Mouse (Mus musculus): Measurements from ENCODE around the gene Car11. TPM values are rescaled to one million over a fixed set of nuclear protein-coding genes. Genes with fewer than 3 reads are reported as not detected.

Gene Car11
- polyA plus RNA-seq, 1 experiment from 2014 or later, result 89.9 TPM

- no peak overlapping the region for H3K9ac ChIP-seq (ENCODE audit: low read depth, low read length)
- ATAC-seq, result no peak
- no peaks in the 10 kb centered on the region for H3K27me3 ChIP-seq (ENCODE audit: control insufficient read depth, insufficient read depth, low read depth, low read length)
- H3K36me3 ChIP-seq (ENCODE audit: control insufficient read depth, insufficient read depth, low read length), result peaks cover 26% of the 10 kb centered on the region
- H3K27ac ChIP-seq (ENCODE audit: low read length), result no peak overlapping the region
- no peaks in the 10 kb centered on the region for H3K9me3 ChIP-seq (replicated peaks; ENCODE audit: control insufficient read depth, low read length, poor library complexity, severe bottlenecking)
- WGBS, result 95% methylated on average over 14 of the region's 14 CpGs
- H3K4me2 ChIP-seq (ENCODE audit: low read length), result no peak overlapping the region
- H3K4me3 ChIP-seq (ENCODE audit: low read depth, low read length), result no peak overlapping the region
- H3K4me1 ChIP-seq (ENCODE audit: control insufficient read depth, insufficient read depth, low read length), result peaks cover 10% of the 10 kb centered on the region
Observed at GRCm38 (mm10) chr7:45723781-45724180, 24.1 kb downstream of the Car11 start.

DNA sequence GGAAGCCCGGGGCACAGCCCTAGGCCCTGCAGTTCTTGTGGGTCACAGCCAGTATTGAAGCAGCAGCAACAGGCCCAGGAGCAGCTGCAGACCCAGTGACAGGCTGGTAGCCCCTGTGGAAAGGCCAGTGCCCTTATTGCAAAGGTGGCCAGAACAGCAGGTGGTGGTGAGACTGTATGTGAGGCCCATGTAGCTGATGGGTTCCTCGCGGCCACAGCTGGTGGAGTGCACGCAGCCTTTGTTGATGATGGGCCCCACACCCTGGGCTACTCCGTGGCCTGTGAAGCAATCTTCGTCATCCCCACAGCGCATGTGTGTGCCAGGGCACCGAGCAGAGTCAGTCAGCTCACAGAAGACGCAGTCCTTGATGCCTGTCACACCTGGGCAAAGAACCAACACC lies 25.5 kb downstream of the Car11 start:
- ATAC-seq, result no peak
- WGBS, result 96% methylated on average over 9 of the region's 9 CpGs
- Histone ChIP-seq H3K4me3 (ENCODE audit: low read depth, low read length) (no peak overlapping the region), H3K36me3 (ENCODE audit: control insufficient read depth, insufficient read depth, low read length) (peaks cover 18% of the 10 kb centered on the region), H3K4me2 (ENCODE audit: low read length) (no peak overlapping the region), H3K27ac (ENCODE audit: low read length) (no peak overlapping the region), H3K27me3 (ENCODE audit: control insufficient read depth, insufficient read depth, low read depth, low read length) (no peaks in the 10 kb centered on the region), H3K9me3 (replicated peaks; ENCODE audit: control insufficient read depth, low read length, poor library complexity, severe bottlenecking) (no peaks in the 10 kb centered on the region), H3K4me1 (ENCODE audit: control insufficient read depth, insufficient read depth, low read length) (no peaks in the 10 kb centered on the region), H3K9ac (ENCODE audit: low read depth, low read length) (no peak overlapping the region)

GRCm38 (mm10) chr7:45725713-45726112 lies 26.1 kb downstream of the Car11 start, which contains the start of gene Spaca4:
Gene Spaca4 (minus strand): TSS chr7:45725813.
- H3K4me2 ChIP-seq (ENCODE audit: low read length), result no peak within 1 kb of the TSS
- no peak within 1 kb of the TSS for H3K4me3 ChIP-seq (ENCODE audit: low read depth, low read length)
- no peaks in the 10 kb centered on the region for H3K4me1 ChIP-seq (ENCODE audit: control insufficient read depth, insufficient read depth, low read length)
- peaks cover 16% of the 10 kb centered on the region for H3K36me3 ChIP-seq (ENCODE audit: control insufficient read depth, insufficient read depth, low read length)
- no peak for ATAC-seq
- H3K27ac ChIP-seq (ENCODE audit: low read length), result no peak within 1 kb of the TSS
- H3K27me3 ChIP-seq (ENCODE audit: control insufficient read depth, insufficient read depth, low read depth, low read length), result no peaks in the 10 kb centered on the region
- WGBS, result 91% methylated on average over 11 of the region's 11 CpGs
- no peaks in the 10 kb centered on the region for H3K9me3 ChIP-seq (replicated peaks; ENCODE audit: control insufficient read depth, low read length, poor library complexity, severe bottlenecking)
- no peak within 1 kb of the TSS for H3K9ac ChIP-seq (ENCODE audit: low read depth, low read length)

- peaks cover 12% of the 10 kb centered on the region; the same call in 1 of the 2 replicates for H3K36me3 ChIP-seq (ENCODE audit: control insufficient read depth, insufficient read depth, low read length)
- no peak overlapping the region for H3K4me2 ChIP-seq (ENCODE audit: low read length)
- ATAC-seq, result no peak
- no peaks in the 10 kb centered on the region for H3K4me1 ChIP-seq (ENCODE audit: control insufficient read depth, insufficient read depth, low read length)
- H3K4me3 ChIP-seq (ENCODE audit: low read depth, low read length), result no peak overlapping the region
- no peaks in the 10 kb centered on the region for H3K9me3 ChIP-seq (replicated peaks; ENCODE audit: control insufficient read depth, low read length, poor library complexity, severe bottlenecking)
- no peaks in the 10 kb centered on the region for H3K27me3 ChIP-seq (ENCODE audit: control insufficient read depth, insufficient read depth, low read depth, low read length)
- H3K9ac ChIP-seq (ENCODE audit: low read depth, low read length), result no peak overlapping the region
- 95% methylated on average over 10 of the region's 10 CpGs for WGBS
- no peak overlapping the region for H3K27ac ChIP-seq (ENCODE audit: low read length)
Observed at GRCm38 (mm10) chr7:45726419-45726818, 26.8 kb downstream of the Car11 start.

- Histone ChIP-seq H3K9me3 (replicated peaks; ENCODE audit: control insufficient read depth, low read length, poor library complexity, severe bottlenecking) (no peaks in the 10 kb centered on the region), H3K27me3 (ENCODE audit: control insufficient read depth, insufficient read depth, low read depth, low read length) (no peaks in the 10 kb centered on the region), H3K9ac (ENCODE audit: low read depth, low read length) (no peak overlapping the region), H3K4me2 (ENCODE audit: low read length) (no peak overlapping the region), H3K4me1 (ENCODE audit: control insufficient read depth, insufficient read depth, low read length) (no peaks in the 10 kb centered on the region), H3K36me3 (ENCODE audit: control insufficient read depth, insufficient read depth, low read length) (peaks cover 9% of the 10 kb centered on the region; the same call in 1 of the 2 replicates), H3K4me3 (ENCODE audit: low read depth, low read length) (no peak overlapping the region), H3K27ac (ENCODE audit: low read length) (no peak overlapping the region)
- no peak for ATAC-seq
- 95% methylated on average over 3 of the region's 3 CpGs for WGBS
Observed at GRCm38 (mm10) chr7:45727625-45728024, 28.0 kb downstream of the Car11 start.

DNA sequence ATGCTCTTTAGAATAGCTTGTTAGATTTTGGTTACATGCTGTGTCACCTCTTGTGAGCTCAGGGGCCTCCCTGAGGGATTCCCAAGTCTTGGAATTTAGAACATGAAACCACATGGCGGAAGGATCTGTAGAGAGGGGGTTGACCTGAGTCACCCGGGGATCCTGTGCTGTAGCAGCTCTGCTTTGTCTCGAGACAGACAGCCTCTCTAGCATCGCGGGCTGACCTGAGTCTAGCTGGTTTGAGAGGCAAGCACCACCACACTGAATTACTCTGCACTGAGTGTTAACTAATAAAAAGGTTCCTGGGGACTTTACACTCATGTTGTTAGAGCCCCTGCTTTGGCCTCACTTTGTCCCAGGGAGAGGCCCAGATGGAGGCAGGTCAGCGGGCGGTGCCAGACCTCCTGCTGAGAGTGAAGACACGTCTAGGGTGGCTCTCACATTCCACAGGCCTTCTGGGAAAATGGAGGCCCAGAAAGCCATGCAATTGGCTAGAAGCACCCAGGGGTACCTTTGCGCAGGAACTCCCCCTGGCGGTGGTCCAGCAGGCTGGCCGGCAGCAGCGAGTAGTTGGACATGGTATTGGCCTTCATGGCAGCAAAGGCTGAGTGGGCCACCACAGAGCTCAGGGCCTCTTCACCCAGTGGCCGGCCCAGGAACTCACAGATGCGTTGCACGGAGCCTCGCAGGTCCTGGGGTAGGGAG lies 31.2 kb downstream of the Car11 start:
- H3K9me3 ChIP-seq (replicated peaks; ENCODE audit: control insufficient read depth, low read length, poor library complexity, severe bottlenecking), result no peaks in the 10 kb centered on the region
- no peak overlapping the region for H3K9ac ChIP-seq (ENCODE audit: low read depth, low read length)
- 19% methylated on average over 16 of the region's 16 CpGs for WGBS
- no peak overlapping the region for H3K4me2 ChIP-seq (ENCODE audit: low read length)
- no peaks in the 10 kb centered on the region for H3K4me1 ChIP-seq (ENCODE audit: control insufficient read depth, insufficient read depth, low read length)
- H3K27ac ChIP-seq (ENCODE audit: low read length), result no peak overlapping the region
- no peaks in the 10 kb centered on the region for H3K36me3 ChIP-seq (ENCODE audit: control insufficient read depth, insufficient read depth, low read length)
- H3K4me3 ChIP-seq (ENCODE audit: low read depth, low read length), result no peak overlapping the region
- ATAC-seq, result no peak
- no peaks in the 10 kb centered on the region for H3K27me3 ChIP-seq (ENCODE audit: control insufficient read depth, insufficient read depth, low read depth, low read length)

GRCm38 (mm10) chr7:45733477-45733876 lies 33.8 kb downstream of the Car11 start:
- 86% methylated on average over 5 of the region's 5 CpGs for WGBS
- Histone ChIP-seq H3K27ac (ENCODE audit: low read length) (no peak overlapping the region), H3K9ac (ENCODE audit: low read depth, low read length) (no peak overlapping the region), H3K27me3 (ENCODE audit: control insufficient read depth, insufficient read depth, low read depth, low read length) (no peaks in the 10 kb centered on the region), H3K4me2 (ENCODE audit: low read length) (no peak overlapping the region), H3K4me1 (ENCODE audit: control insufficient read depth, insufficient read depth, low read length) (no peaks in the 10 kb centered on the region), H3K4me3 (ENCODE audit: low read depth, low read length) (no peak overlapping the region), H3K9me3 (replicated peaks; ENCODE audit: control insufficient read depth, low read length, poor library complexity, severe bottlenecking) (no peaks in the 10 kb centered on the region), H3K36me3 (ENCODE audit: control insufficient read depth, insufficient read depth, low read length) (no peaks in the 10 kb centered on the region)
- no peak for ATAC-seq

DNA sequence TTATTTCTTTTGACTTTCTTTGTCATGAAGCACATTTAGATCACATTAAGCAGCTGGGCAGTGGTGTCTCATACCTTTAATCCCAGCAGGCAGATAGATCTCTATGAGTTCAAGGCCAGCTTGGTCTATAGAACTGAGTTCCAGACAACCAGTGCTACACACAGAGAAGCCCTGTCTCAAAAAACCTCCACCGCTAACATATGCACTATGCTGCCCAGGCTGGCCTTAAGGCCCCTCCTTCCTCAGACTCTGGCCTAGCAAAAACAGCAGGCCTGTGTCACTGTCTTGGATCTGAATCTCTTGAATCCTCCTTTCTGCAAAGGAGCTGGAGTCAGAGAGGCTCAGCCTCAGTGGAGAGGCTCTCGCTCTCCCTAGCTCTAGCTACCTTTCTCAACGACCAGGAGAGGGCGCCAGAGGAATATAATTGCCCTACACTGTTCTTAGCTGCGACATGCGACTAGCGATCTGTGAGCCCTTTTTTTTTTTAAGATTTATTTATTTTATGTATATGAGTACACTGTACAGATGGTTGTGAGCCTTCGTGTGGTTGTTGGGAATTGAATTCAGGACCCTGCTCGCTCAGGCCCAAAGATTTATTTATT lies 39.6 kb downstream of the Car11 start:
- 5% methylated on average over 9 of the region's 9 CpGs for WGBS
- no peaks in the 10 kb centered on the region; the same call in 1 of the 2 replicates for H3K27me3 ChIP-seq (ENCODE audit: control insufficient read depth, insufficient read depth, low read depth, low read length)
- no peaks in the 10 kb centered on the region for H3K36me3 ChIP-seq (ENCODE audit: control insufficient read depth, insufficient read depth, low read length)
- H3K4me3 ChIP-seq (ENCODE audit: low read depth, low read length), result no peak overlapping the region
- ATAC-seq, result peak; percentile 92
- no peaks in the 10 kb centered on the region for H3K4me1 ChIP-seq (ENCODE audit: control insufficient read depth, insufficient read depth, low read length)
- no peak overlapping the region for H3K4me2 ChIP-seq (ENCODE audit: low read length)
- no peaks in the 10 kb centered on the region for H3K9me3 ChIP-seq (replicated peaks; ENCODE audit: control insufficient read depth, low read length, poor library complexity, severe bottlenecking)
- H3K27ac ChIP-seq (ENCODE audit: low read length), result no peak overlapping the region
- H3K9ac ChIP-seq (ENCODE audit: low read depth, low read length), result no peak overlapping the region

GRCm38 (mm10) chr7:45739820-45740219 lies 40.2 kb downstream of the Car11 start:
- no peak for ATAC-seq
- Histone ChIP-seq H3K4me3 (ENCODE audit: low read depth, low read length) (no peak overlapping the region), H3K4me2 (ENCODE audit: low read length) (no peak overlapping the region), H3K27ac (ENCODE audit: low read length) (no peak overlapping the region), H3K27me3 (ENCODE audit: control insufficient read depth, insufficient read depth, low read depth, low read length) (no peaks in the 10 kb centered on the region; the same call in 1 of the 2 replicates), H3K36me3 (ENCODE audit: control insufficient read depth, insufficient read depth, low read length) (no peaks in the 10 kb centered on the region), H3K9me3 (replicated peaks; ENCODE audit: control insufficient read depth, low read length, poor library complexity, severe bottlenecking) (no peaks in the 10 kb centered on the region), H3K4me1 (ENCODE audit: control insufficient read depth, insufficient read depth, low read length) (no peaks in the 10 kb centered on the region), H3K9ac (ENCODE audit: low read depth, low read length) (no peak overlapping the region)
- 63% methylated on average over 10 of the region's 10 CpGs for WGBS

All from midbrain, embryonic 16.5 days (tissue).